Mouse (Mus musculus): Measurements from ENCODE around the gene Kdm6b. TPM values are rescaled to one million over a fixed set of nuclear protein-coding genes. Genes with fewer than 3 reads are reported as not detected.

Kdm6b gene
- polyA plus RNA-seq, 1 experiment from 2014 or later = 36.1 TPM

DNA sequence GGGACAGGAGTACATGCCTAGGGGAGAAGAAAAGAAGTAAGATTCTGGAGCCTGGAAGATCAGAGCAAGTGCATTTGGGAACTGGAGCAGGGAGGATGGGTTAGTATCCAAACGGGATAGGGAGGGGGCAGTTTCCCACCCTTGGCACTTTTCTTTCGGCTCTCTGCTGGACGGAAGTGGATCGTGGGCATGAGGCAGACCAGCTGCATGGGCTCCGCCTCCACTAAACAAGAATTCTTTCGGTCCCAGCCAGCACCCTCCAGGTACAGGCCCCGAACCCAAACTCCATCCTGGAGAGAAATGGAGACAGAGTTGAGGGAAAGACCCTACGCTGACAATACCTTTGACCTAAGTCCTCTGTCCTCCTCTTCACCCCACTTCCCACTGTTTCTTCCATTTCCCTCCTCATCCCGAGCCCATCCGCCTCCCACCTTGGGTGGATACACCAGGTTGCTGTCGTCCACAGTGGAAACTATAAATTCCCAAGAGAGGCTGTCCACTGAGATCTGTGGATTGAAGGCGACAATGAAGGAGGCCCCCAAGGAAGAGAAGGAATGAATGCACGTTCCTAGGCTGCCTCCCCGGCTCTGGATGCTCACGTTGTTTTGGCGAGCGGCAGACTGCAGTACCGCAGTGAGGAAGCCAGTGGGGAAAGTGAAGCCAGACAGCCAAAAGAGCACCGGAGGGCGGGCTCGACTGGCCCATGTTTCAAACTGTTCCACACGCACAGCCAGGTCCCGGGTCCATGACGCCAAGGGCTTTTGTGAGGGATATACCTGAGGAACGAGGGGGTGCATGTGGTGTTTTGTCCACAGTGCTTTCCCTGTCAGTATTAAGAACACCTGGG lies 7.9 kb upstream of the Kdm6b start:
- Histone ChIP-seq H3K4me2 (replicated peaks; ENCODE audit: low read depth, low read length) (peak overlapping the region; percentile 95; the same call in 1 of the 2 replicates), H3K4me1 (ENCODE audit: control insufficient read depth, insufficient read depth, low read length) (peaks cover 35% of the 10 kb centered on the region), H3K4me3 (ENCODE audit: low read length) (0 out of 2 replicates have a peak overlapping the region, but pooled peaks have one; percentile 84), H3K9ac (ENCODE audit: low read depth, low read length) (no peak overlapping the region; the same call in 1 of the 2 replicates), H3K9me3 (ENCODE audit: control insufficient read depth, low read length) (no peaks in the 10 kb centered on the region), H3K27me3 (ENCODE audit: control insufficient read depth, insufficient read depth, low read length) (peaks cover 22% of the 10 kb centered on the region), H3K27ac (ENCODE audit: low read depth, low read length) (no peak overlapping the region), H3K36me3 (ENCODE audit: control insufficient read depth, insufficient read depth, low read length) (no peaks in the 10 kb centered on the region)
- 12% methylated on average over 25 of the region's 25 CpGs for WGBS
- ATAC-seq (ENCODE audit: low FRiP score, low TSS enrichment) = no peak

DNA sequence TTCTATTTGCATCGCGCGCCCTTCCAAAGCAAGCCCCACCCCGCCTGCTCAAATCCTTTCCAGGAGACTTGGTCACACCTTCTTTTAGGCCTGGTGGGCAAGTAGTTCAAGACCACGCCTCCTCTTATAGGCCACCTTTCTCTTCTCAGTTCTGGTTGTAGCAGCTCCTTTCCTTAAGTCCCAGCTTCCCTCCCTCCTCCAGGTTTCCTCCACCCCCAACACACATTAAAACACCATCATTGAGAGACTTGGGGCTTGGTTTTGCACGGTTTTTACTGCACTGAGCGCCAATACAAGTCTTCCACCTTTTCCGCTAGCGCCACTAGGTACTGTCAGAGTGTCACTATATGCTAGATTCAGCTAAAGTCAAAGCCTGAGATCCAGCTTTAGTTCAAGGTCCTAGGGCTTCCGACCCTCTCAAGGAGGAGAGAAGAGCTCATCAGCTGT lies 7.1 kb upstream of the Kdm6b start:
- Histone ChIP-seq H3K4me3 (ENCODE audit: low read length) (peak overlapping the region; percentile 84), H3K9me3 (ENCODE audit: control insufficient read depth, low read length) (no peaks in the 10 kb centered on the region), H3K27ac (ENCODE audit: low read depth, low read length) (no peak overlapping the region), H3K9ac (ENCODE audit: low read depth, low read length) (peak overlapping the region; percentile 52; the same call in 1 of the 2 replicates), H3K4me2 (replicated peaks; ENCODE audit: low read depth, low read length) (peak overlapping the region; percentile 95), H3K36me3 (ENCODE audit: control insufficient read depth, insufficient read depth, low read length) (no peaks in the 10 kb centered on the region), H3K27me3 (ENCODE audit: control insufficient read depth, insufficient read depth, low read length) (peaks cover 22% of the 10 kb centered on the region), H3K4me1 (ENCODE audit: control insufficient read depth, insufficient read depth, low read length) (peaks cover 35% of the 10 kb centered on the region)
- WGBS = 7% methylated on average over 10 of the region's 10 CpGs
- no peak for ATAC-seq (ENCODE audit: low FRiP score, low TSS enrichment)

DNA sequence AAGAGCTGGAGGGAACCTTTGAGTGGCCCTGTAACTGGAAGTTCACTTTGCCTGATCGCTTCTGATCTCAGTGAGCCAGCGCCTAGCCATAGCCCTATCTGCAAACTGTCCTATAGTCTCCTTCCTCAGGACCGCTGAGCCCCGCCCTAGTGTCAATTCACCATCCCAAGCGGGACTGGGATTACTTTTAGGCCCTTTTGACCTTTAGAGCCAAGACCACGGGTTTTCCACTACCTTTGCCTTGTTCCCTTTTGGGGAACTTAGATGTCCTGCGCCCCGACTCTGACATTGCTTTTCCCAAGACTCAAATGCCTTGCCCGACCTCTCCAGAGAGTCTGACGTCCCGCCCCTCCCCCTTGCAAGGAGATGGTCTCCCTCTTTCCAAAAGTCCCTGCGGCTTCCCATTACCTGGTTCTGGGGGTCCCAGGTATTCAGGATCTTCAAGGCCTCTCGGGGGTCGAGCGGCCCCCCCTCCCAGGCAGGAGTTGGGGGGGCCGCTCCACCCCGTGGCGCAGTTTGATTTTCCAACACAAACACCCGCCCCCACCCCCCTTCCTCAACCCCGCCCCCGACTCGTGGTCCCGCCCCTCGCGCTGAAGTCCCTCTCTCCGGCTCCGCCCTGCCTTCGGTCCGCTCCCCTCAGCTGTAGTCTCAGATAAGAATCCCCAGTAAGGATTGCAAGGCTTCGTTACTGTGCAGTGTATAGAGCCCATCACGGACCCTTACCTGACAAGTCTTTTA lies 6.5 kb upstream of the Kdm6b start:
- ATAC-seq (ENCODE audit: low FRiP score, low TSS enrichment) = no peak
- Histone ChIP-seq H3K4me3 (ENCODE audit: low read length) (peak overlapping the region; percentile 84), H3K4me2 (replicated peaks; ENCODE audit: low read depth, low read length) (peak overlapping the region; percentile 95), H3K9me3 (ENCODE audit: control insufficient read depth, low read length) (no peaks in the 10 kb centered on the region), H3K27me3 (ENCODE audit: control insufficient read depth, insufficient read depth, low read length) (peaks cover 22% of the 10 kb centered on the region), H3K27ac (ENCODE audit: low read depth, low read length) (peak overlapping the region; percentile 88; the same call in 1 of the 2 replicates), H3K9ac (ENCODE audit: low read depth, low read length) (peak overlapping the region; percentile 52), H3K36me3 (ENCODE audit: control insufficient read depth, insufficient read depth, low read length) (no peaks in the 10 kb centered on the region), H3K4me1 (ENCODE audit: control insufficient read depth, insufficient read depth, low read length) (peaks cover 36% of the 10 kb centered on the region)
- under 1% methylated on average over 31 of the region's 31 CpGs for WGBS

DNA sequence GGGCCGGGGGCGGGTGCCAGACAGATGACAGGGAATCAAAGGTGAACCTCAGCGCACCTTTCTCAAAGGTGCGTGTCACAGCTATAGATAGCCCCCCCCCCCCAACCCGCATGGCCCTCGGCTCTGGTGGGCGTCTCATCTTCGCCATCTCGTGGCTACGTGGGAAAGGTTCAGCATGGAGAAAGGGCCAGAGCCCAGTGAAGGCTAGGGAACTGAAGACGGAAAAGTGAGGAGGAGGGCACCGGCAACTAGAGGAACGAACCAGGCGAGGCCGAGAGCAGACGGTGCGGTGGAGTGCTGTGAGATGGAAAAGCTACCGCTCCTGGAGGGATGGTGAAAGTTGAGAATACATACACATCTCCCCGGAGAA lies 6.0 kb upstream of the Kdm6b start:
- no peaks in the 10 kb centered on the region for H3K9me3 ChIP-seq (ENCODE audit: control insufficient read depth, low read length)
- H3K36me3 ChIP-seq (ENCODE audit: control insufficient read depth, insufficient read depth, low read length) = no peaks in the 10 kb centered on the region
- no peak for ATAC-seq (ENCODE audit: low FRiP score, low TSS enrichment)
- peak overlapping the region; percentile 52 for H3K9ac ChIP-seq (ENCODE audit: low read depth, low read length)
- H3K4me2 ChIP-seq (replicated peaks; ENCODE audit: low read depth, low read length) = peak overlapping the region; percentile 95
- H3K27me3 ChIP-seq (ENCODE audit: control insufficient read depth, insufficient read depth, low read length) = peaks cover 22% of the 10 kb centered on the region
- peak overlapping the region; percentile 88 for H3K27ac ChIP-seq (ENCODE audit: low read depth, low read length)
- under 1% methylated on average over 19 of the region's 19 CpGs for WGBS
- peaks cover 41% of the 10 kb centered on the region for H3K4me1 ChIP-seq (ENCODE audit: control insufficient read depth, insufficient read depth, low read length)
- H3K4me3 ChIP-seq (ENCODE audit: low read length) = peak overlapping the region; percentile 84

DNA sequence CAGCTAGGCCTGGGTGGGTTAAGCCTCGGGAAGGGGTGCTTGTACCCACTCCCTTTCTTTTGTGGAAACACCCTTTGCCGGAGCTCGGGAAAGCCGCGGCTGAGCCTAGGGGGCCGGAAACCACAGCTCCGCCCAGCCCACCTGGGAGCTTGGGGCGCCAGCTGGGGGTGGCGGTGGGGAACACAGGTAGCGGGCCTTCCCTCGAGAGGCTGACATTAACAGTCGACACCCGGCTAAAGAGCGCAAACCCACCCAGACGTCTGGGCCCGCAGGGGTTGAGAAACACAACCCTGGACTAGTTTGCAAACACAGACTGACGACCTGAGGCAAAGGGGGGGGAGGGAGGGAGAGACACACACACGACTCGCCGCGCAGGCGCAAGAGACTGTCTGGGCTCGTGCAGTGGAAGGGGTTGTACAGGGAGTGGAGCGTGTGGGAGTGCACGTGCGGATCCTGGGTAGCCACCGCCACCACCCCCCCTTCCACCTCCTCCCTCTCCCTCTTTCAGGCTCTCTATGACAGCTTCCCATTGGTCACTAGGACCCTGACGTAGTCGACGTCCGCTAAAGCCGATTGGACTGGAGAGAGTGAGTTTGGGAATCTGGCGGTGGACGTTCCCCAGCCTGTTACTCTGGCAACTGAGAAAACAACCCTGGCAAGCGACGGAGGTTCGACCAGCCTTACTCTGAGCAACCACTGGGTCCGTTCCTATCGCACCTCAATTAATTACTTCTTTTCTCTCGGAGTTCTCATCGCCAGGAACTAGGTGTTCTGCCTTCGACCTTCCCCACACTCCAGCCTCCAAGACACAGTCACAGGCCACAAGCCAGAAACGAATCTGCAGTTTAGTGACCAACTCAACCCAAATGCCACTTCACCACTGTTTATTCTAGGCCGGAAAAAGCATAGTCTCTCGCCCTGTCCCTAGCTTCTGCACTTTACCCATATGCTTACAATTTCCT lies 5.3 kb upstream of the Kdm6b start:
- peak overlapping the region; percentile 96 for H3K27ac ChIP-seq (ENCODE audit: low read depth, low read length)
- 2% methylated on average over 40 of the region's 45 CpGs for WGBS
- ATAC-seq (ENCODE audit: low FRiP score, low TSS enrichment) = peak; percentile 88
- H3K9me3 ChIP-seq (ENCODE audit: control insufficient read depth, low read length) = no peaks in the 10 kb centered on the region
- H3K36me3 ChIP-seq (ENCODE audit: control insufficient read depth, insufficient read depth, low read length) = no peaks in the 10 kb centered on the region
- H3K9ac ChIP-seq (ENCODE audit: low read depth, low read length) = peak overlapping the region; percentile 69
- peaks cover 48% of the 10 kb centered on the region for H3K4me1 ChIP-seq (ENCODE audit: control insufficient read depth, insufficient read depth, low read length)
- peaks cover 22% of the 10 kb centered on the region for H3K27me3 ChIP-seq (ENCODE audit: control insufficient read depth, insufficient read depth, low read length)
- H3K4me2 ChIP-seq (replicated peaks; ENCODE audit: low read depth, low read length) = peak overlapping the region; percentile 95
- H3K4me3 ChIP-seq (ENCODE audit: low read length) = peak overlapping the region; percentile 84

DNA sequence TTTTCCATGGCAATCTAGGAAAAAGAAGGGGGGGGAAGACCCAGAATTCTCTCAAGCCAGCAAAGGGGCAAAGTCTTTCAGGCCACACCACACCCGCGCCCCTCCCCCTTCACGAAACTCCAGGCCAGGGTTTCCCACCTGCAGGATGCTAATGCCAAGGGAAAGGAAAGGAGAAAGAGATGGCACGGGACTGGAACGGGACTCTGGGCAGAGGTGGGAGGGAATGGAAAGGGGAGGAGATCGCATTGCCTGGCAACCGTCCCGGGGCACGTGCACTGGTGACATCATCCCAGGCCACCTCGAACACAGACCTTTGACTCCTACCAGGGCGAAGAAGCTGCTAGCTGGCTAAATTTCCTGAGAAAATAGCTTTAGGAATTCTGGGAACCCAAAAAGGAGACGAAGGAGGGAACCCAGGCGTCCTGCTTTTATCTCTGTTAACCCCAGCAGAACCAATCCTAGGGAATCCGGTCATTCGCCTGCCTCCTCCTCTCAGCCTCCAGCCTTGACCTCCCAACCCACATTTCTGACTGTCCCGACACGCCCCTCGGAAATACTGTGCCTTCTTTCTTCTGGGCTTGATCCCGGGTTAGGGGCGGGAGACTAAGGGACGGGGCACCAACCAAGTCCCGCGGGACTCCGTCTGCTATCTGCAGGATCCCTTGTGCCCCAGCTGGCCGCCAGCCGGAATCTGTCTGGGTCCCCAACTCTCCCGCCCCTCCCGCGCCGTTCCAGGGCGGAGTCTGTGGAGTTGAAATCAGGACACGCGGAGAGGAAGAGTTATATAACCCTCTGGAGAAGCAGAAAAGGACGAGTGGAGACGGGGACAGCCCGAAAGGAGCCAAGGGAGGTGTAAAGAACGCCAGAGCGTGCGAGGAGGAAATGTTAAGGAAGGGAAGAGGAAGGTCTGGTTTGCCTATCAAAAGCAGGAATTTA lies 4.2 kb upstream of the Kdm6b start:
- H3K9ac ChIP-seq (ENCODE audit: low read depth, low read length) = peak overlapping the region; percentile 69
- peaks cover 7% of the 10 kb centered on the region for H3K36me3 ChIP-seq (ENCODE audit: control insufficient read depth, insufficient read depth, low read length)
- peak overlapping the region; percentile 95 for H3K4me2 ChIP-seq (replicated peaks; ENCODE audit: low read depth, low read length)
- H3K9me3 ChIP-seq (ENCODE audit: control insufficient read depth, low read length) = no peaks in the 10 kb centered on the region
- H3K4me3 ChIP-seq (ENCODE audit: low read length) = peak overlapping the region; percentile 84
- under 1% methylated on average over 39 of the region's 39 CpGs for WGBS
- peak overlapping the region; percentile 96 for H3K27ac ChIP-seq (ENCODE audit: low read depth, low read length)
- H3K27me3 ChIP-seq (ENCODE audit: control insufficient read depth, insufficient read depth, low read length) = peaks cover 22% of the 10 kb centered on the region
- peaks cover 59% of the 10 kb centered on the region for H3K4me1 ChIP-seq (ENCODE audit: control insufficient read depth, insufficient read depth, low read length)
- ATAC-seq (ENCODE audit: low FRiP score, low TSS enrichment) = peak; percentile 37

DNA sequence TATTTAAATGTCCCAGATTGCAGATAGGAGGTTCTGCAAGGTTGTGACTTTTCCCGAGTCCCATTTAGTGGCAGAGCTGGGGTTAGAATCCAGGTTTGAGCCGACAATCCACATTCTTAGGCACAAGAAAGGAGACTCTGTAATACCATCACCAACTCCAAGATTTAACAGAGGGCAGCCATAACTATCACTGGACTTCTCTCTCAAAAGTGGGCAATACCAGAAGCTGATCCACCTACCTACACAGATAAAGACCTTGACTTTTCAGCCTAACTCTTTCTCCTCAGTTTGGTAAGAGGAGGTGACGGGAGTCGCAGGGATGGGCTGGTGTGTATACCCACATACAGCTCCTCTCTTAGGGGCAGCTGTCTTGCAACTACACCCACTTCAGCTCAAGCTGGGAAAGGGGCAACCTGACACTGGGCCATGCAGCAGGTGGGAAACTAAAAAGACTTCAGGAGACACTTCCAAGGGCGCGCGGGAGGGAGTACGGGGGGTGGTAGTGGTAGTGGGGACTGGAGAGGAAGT lies 3.5 kb upstream of the Kdm6b start:
- no peak for ATAC-seq (ENCODE audit: low FRiP score, low TSS enrichment)
- Histone ChIP-seq H3K27me3 (ENCODE audit: control insufficient read depth, insufficient read depth, low read length) (peaks cover 14% of the 10 kb centered on the region), H3K27ac (ENCODE audit: low read depth, low read length) (peak overlapping the region; percentile 96), H3K4me2 (replicated peaks; ENCODE audit: low read depth, low read length) (peak overlapping the region; percentile 95), H3K9ac (ENCODE audit: low read depth, low read length) (peak overlapping the region; percentile 69; the same call in 1 of the 2 replicates), H3K36me3 (ENCODE audit: control insufficient read depth, insufficient read depth, low read length) (peaks cover 14% of the 10 kb centered on the region), H3K9me3 (ENCODE audit: control insufficient read depth, low read length) (no peaks in the 10 kb centered on the region), H3K4me3 (ENCODE audit: low read length) (peak overlapping the region; percentile 84), H3K4me1 (ENCODE audit: control insufficient read depth, insufficient read depth, low read length) (peaks cover 66% of the 10 kb centered on the region)
- 3% methylated on average over 8 of the region's 8 CpGs for WGBS
